Mouse (Mus musculus): ENCODE data around the gene Sp8.

DNA sequence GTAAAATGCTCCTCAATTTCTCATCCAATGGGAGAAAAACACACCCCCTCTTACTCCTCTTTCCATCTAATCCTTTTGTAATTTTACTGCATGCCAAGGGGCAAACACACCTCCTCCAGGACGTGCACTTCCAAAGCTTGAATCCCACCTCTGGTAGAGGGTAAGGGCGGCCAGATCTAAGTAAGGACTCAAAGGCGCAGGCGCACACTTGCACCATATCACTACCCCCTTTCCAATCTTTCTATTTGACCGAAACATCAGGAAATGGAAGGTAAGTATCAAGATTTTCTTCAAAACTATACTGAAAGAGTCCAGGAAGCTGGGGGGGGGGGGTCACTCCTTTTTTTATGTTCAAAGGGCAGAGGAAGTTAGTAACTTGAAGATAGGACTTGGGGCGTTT, at the start of gene Sp8:
- TF ChIP-seq POLR2A (IDR thresholded peaks at IDR 0.05; ENCODE audit: insufficient read depth, low read depth, low read length), result no peak
- TF ChIP-seq CTCF (IDR thresholded peaks at IDR 0.05; ENCODE audit: insufficient read depth, low read depth, low read length), result no peak
